Mouse (Mus musculus) spleen, postnatal 10 days (tissue): ENCODE measurements around the gene Zfp433.
"Not testable (repeated sequence)": the region's sequence is repeated elsewhere in the genome, so short reads cannot be mapped to it uniquely, and the experiment has no call there.

Experiments
- DNase-seq, 2 experiments: peaks; one replicate each; pipeline ENCODE4 v3.0.0; 2021 to 2022; ENCODE audit warnings: low spot score in 2 of 2

The Zfp433 gene

GRCm38 (mm10) chr10:81704531-81705301, at the start of gene Zfp433:
TSS of gene Zfp433 (plus strand) at chr10:81704825.
- DNase-seq, result not testable (repeated sequence)

GRCm38 (mm10) chr10:81655178-81655577, 49.4 kb upstream of the Zfp433 start:
- no peak for DNase-seq

GRCm38 (mm10) chr10:81656174-81656573, 48.5 kb upstream of the Zfp433 start:
- no peak for DNase-seq

GRCm38 (mm10) chr10:81687114-81687513, 17.5 kb upstream of the Zfp433 start:
- not testable (repeated sequence) for DNase-seq

GRCm38 (mm10) chr10:81770506-81771403, 66.1 kb downstream of the Zfp433 start, which contains the start of gene Gm3055:
TSS of gene Gm3055 (minus strand) at chr10:81771161.
- DNase-seq, result not testable (repeated sequence)

- not testable (repeated sequence) for DNase-seq
Observed at GRCm38 (mm10) chr10:81771404-81771777, 66.8 kb downstream of the Zfp433 start.
